Mouse (Mus musculus) kidney, postnatal 4 days (tissue): ENCODE measurements around the gene Col11a1.

Experiments
- DNase-seq, 2 experiments: peaks; one replicate each; pipeline ENCODE4 v3.0.0; 2021; ENCODE audit warnings: mixed read lengths in 2 of 2

Col11a1 gene

GRCm38 (mm10) chr3:114029971-114030635 is at the start of gene Col11a1:
TSS of gene Col11a1 (plus strand) at chr3:114030540.
- DNase-seq: peak; percentile 77 to 81

DNA sequence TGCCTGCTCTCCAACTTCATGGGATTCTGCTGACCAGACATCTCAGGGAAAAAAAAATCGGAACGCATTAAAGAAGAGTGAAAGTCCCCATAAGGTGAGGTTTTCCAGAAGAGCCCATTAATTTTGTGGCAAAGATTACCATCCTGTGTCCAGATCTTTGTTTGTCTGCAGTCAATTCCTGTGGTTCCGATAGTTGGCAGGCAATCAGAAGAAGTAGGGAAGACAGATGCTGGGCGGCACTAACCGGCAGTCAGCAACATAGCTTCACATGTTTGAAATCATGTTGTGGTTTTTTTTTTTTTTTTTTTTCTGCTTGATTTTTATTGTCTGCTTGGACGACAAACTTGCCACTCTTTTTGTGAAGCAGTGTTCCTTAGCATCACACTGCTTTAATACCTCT is 39.4 kb upstream of the Col11a1 start:
- no peak for DNase-seq

GRCm38 (mm10) chr3:114030886-114031285 is 546 bp downstream of the Col11a1 start:
- no peak for DNase-seq

DNA sequence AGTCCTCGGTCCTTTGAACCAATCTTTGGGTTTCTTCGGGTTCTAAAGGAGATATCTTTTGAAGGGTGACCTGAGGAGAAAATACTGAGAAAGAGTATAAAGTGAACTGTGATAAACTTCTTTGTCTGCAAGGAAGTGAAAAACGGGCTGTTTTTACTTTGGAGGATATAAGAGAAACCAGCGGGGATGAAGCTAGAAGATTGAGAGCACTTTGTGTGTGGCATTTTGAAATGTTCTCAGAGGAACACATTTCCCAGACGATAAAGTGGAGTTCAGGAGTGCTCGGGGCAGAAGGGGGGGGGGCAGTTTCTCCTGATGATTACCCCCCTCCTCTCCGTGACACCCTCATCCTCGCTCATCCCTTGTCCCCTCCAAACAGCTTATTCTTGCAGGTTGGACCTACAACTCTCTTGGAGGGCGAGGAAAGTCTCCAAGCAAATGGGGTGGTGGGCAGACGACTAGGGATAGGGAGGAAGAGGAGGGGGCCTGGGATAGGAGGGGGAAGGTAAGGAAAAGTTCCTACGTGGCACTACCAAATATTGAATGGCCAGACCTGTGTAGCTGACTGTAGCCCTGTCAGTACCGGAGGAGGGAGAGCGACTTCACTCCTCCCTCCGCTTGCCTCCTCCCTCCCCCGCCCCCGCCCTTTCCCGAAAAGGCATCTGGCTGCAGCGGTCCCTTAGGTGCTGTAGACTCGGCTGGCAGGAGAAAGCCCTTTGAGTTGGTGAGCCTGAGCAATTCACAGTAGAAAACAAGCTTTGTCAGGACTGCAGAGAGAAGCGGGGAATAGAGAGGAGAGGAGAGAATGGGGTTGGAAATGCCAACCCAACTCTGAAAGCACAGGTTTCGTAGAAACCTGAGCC is 1.2 kb downstream of the Col11a1 start:
- DNase-seq: peak; percentile 9 to 33

GRCm38 (mm10) chr3:114032333-114032732 is 2.0 kb downstream of the Col11a1 start:
- DNase-seq: peak; percentile 14 to 19

DNA sequence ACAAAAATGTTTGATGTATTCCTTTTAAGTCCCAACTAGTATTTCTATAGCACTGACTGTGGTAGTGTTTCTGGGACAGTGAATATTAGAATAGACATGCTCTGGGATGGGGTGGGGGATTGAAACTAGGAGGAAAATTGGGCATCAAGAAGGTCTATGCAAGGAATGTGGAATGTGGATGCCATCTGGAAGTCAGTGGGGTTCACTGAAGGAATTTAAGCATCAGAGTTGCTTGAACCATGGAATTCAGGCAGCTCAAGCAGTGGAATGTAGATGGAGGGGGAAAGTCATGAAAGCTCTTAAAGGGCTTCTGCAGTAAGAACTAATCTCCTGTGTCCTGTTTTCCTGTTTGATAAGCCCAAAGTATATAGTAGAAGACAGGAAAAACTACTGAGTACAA is 22.1 kb downstream of the Col11a1 start:
- DNase-seq: no peak

- DNase-seq: no peak
Observed at GRCm38 (mm10) chr3:114053501-114053900, 23.2 kb downstream of the Col11a1 start.

DNA sequence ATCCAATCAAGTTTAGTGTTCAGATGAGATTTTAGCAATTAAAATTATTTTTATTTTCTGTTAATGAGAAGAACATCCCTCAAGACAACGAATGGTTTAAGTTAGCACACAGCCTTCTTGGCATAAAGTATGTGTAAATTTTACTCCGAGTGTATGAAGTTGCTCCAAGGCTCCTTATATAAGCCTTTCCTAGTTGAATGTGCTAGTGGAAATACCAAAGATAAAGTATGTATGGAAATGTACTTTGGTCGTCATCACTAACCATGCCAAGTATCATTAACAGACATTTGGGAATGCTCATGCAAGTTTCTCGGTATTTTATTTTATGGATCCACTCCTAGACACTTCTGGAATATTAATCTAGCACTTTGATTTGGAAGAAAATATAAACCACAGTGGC is 34.8 kb downstream of the Col11a1 start:
- DNase-seq: no peak

- DNase-seq: peak in 1 of 2 experiments; percentile 1
Observed at GRCm38 (mm10) chr3:114065587-114065986, 35.2 kb downstream of the Col11a1 start.

DNA sequence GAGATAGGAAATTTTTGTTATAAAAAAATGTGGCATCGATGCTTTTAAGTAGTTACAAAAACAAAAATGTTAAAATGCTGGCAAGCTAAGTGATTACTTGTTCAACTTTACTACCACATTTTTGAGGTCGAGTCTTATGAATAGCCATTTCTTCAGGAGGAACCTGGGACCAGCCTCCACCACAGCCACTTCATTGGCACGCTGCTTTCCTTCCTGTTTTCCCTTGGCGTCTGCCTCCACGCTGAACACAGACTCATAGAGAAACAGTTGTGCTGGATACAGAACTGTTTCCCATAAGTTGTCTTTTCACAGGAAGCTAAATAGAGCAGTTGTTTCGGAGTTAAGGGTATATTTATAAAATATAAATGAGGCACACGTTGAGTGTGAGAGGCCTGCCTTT is 69.0 kb downstream of the Col11a1 start:
- DNase-seq: no peak

DNA sequence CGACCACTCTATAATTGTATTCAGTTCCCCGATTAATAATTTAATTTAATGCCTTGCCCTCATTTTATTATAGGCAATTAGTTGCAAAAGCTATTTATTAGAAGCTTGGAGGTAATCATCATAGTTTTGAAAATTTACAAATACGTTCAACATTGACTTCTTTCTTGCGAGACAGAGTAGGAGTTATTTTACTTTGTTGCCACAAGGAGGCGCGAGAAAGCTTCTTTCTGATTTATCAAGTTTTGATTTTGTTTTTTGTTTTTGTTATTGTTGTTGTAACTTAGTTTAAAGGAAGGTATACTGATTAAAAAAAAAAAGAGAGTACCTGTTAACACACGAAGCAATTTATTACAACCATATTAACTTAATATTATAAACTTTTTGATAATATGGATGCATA is 76.8 kb downstream of the Col11a1 start:
- DNase-seq: peak in 1 of 2 experiments; percentile 1

- DNase-seq: no peak
Observed at GRCm38 (mm10) chr3:114147140-114147539, 116.8 kb downstream of the Col11a1 start.

DNA sequence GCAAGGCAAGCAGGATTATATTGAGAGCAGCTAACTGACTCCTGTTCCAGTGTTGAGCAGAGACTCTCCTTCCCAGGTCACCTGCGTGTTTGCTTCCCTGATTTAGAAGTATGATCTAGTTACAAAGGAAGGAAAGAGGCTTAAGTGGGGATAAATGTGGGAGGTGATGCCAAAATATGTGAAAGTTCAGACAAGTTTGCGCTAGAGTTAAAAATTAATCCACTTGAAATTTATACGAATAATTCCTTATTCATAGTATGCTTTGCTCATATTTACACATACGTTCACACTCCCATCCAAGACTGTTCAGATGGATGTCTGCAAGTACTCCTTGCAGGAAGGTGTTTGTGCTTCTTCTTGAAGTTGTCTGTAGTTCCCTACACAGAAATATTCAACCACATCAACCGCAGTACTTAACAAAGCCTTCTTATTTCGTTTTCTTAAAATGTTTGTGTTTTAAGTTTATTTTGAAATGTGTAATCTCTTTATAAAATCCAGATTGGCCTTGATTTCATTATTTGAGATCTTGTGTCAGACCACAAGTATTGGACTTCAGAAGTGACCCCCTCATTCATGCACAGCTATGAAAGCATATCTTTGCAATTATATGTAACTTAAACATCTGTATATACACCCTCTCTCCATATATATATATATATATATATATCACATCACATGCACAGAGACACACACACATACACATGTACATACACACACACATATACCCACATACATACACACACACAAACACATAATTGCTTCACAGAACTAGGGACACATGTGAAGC is 167.8 kb downstream of the Col11a1 start:
- no peak for DNase-seq

- DNase-seq: no peak
Observed at GRCm38 (mm10) chr3:114212255-114212654, 181.9 kb downstream of the Col11a1 start.

GRCm38 (mm10) chr3:114216105-114216504 is 185.8 kb downstream of the Col11a1 start:
- DNase-seq: no peak

DNA sequence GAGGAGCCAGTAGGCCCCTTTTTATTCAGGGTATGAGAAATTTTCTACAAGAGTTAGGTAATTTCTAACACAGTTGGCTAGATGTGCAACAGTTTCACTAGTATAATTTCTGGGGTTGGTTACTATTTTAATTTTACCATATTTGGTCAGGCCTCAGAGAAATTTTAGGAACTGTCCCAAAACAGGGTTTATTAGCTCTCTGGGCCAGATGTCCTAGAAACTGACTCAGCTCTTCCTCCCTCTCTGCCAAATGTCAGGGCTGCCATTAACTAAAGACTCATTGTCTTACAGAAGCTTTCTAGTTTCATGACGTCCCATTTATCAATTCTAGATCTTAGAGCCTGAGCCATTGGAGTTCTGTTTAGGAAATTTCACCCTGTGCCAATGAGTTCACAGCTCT is 199.2 kb downstream of the Col11a1 start:
- DNase-seq: no peak
